Mouse (Mus musculus): ENCODE measurements around the gene Gbe1. TPM values are rescaled to one million over a fixed set of nuclear protein-coding genes. Genes with fewer than 3 reads are reported as not detected.

The Gbe1 gene
- total and polyA plus RNA-seq, 3 experiments = 24.5 to 66.5 (median 35.1) TPM

DNA sequence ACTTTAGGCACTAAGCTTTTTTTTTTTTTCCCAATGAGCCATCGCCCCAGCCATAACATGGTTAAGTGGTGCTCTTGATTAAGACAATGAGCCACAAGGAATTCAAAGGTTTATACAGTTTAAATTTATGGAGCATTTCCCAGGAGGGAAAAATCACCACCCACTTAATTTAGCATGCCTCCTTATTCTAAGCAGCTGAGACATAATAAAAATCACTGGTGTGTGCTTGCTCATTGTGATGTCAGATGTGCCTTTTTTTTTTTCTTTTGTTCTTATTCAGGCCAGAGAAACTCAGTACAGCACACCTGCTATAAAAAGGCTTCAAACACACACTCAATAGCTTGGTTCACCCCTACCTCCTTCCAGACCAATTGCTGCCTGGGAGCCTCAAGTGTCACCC lies 303.9 kb downstream of the Gbe1 start:
- DNase-seq (ENCODE audit: low spot score) (no peak), ATAC-seq (ENCODE audit: extremely low read depth, insufficient number of reproducible peaks, low FRiP score, poor library complexity, severe bottlenecking) (no peak)
- Histone ChIP-seq H3K4me1 (ENCODE audit: insufficient read depth, low read depth, low read length) (no peaks in the 10 kb centered on the region), H3K4me3 (ENCODE audit: low read depth, low read length) (no peak overlapping the region), H3K9me3 (replicated peaks) (0 out of 2 replicates have a peak, but pooled peaks cover 2% of the 10 kb centered on the region), H3K27me3 (ENCODE audit: insufficient read depth, low read length) (no peaks in the 10 kb centered on the region), H3K36me3 (replicated peaks) (no peaks in the 10 kb centered on the region)
- TF ChIP-seq GATA2 (IDR thresholded peaks at IDR 0.05; ENCODE audit: borderline replicate concordance, low read depth, low read length) (no peak), GATA1 (IDR thresholded peaks at IDR 0.05; ENCODE audit: borderline replicate concordance, low read length) (no peak), CTCF (IDR thresholded peaks at IDR 0.05; ENCODE audit: low read depth, low read length) (no peak), TAL1 (conservative IDR thresholded peaks at IDR 0.05; ENCODE audit: low read depth, low read length) (no peak), POLR2AphosphoS5 (IDR thresholded peaks at IDR 0.05; ENCODE audit: insufficient replicate concordance, low read depth, low read length) (no peak)

DNA sequence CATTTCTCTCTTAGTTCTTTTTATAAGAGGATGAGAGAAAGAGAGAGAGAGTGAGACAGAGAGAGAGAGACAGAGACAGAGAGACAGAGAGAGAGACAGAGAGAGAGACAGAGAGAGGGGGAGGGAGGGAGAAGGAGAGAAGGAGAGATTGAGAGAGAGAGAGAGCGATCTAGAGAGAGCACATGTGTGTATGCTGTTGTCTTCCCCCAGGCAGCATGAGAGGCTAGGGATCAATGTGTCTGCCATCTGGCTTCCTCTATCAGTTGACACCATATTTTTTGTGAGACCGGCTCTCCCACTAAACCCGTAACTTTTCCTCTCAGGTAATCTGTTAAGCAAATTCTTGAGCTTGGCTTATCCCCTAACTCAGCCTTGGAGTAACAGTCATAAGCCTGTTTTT lies 304.4 kb downstream of the Gbe1 start:
- TF ChIP-seq GATA2 (IDR thresholded peaks at IDR 0.05; ENCODE audit: borderline replicate concordance, low read depth, low read length) (no peak), GATA1 (IDR thresholded peaks at IDR 0.05; ENCODE audit: borderline replicate concordance, low read length) (no peak), CTCF (IDR thresholded peaks at IDR 0.05; ENCODE audit: low read depth, low read length) (no peak), TAL1 (conservative IDR thresholded peaks at IDR 0.05; ENCODE audit: low read depth, low read length) (no peak), POLR2AphosphoS5 (IDR thresholded peaks at IDR 0.05; ENCODE audit: insufficient replicate concordance, low read depth, low read length) (no peak)
- DNase-seq (ENCODE audit: low spot score) = no peak
- Histone ChIP-seq H3K4me1 (ENCODE audit: insufficient read depth, low read depth, low read length) (no peaks in the 10 kb centered on the region), H3K27me3 (ENCODE audit: insufficient read depth, low read length) (no peaks in the 10 kb centered on the region), H3K36me3 (replicated peaks) (no peaks in the 10 kb centered on the region), H3K4me3 (ENCODE audit: low read depth, low read length) (no peak overlapping the region), H3K9me3 (replicated peaks) (0 out of 2 replicates have a peak, but pooled peaks cover 2% of the 10 kb centered on the region)
- ATAC-seq (ENCODE audit: extremely low read depth, insufficient number of reproducible peaks, low FRiP score, poor library complexity, severe bottlenecking) = no peak

Data from G1E (cell line).